ENCODE assay signal across 12 mouse cellular contexts in the genomic region with DNA sequence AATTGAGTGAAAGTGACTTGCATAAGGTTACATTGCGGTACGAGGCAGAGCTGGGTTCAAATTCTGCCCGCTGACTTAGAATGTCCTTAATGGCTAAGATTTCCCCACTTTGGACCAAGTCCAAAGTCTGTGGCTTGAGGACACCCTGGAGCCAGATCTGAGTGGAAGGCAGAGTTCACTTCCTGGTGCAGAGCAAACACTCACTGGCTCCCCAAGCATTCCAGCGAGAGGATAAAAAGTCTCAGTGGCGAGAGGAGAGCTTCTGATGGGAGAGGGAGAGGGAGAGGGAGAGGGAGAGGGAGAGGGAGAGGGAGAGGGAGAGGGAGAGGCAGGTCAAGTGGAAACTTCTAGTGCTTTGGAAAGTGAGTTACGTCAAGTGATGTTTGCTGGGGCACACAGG.
A peak's percentile ranks its signal among the peaks of the same experiment; 100 is the strongest.
DNase-seq lines count a peak whose midpoint lies in the region; ATAC-seq and TF ChIP-seq lines count a peak whose summit lies in the region.
"Had no signal": no experiment of that assay in that cellular context is flagged by ENCODE, and none has a peak within 500 bp of the region (broad histone marks: within the 10 kb centered on the region; RNA-seq: fewer than 3 reads in every experiment).

No protein-coding gene starts in this region.

- DNase-seq in kidney, adult 11 months, result peak; percentile 34
- peak; percentile 23 to 48 for DNase-seq in kidney, adult 8-10 months
- DNase-seq in stomach, postnatal 0 days (ENCODE audit: low spot score), result peak; percentile 66
- no peak for DNase-seq in heart, embryonic 10.5 days (ENCODE audit: low spot score)
- no peak for DNase-seq in embryo, embryonic 9.5 days (ENCODE audit: extremely low spot score)
- DNase-seq in frontal cortex, postnatal 14 days (ENCODE audit: low spot score in 2 of 2), result no peak
- DNase-seq: cerebellum, adult 9-10 months had no signal

- H3K27ac ChIP-seq in kidney, embryonic 14.5 days (ENCODE audit: low read depth, low read length), result no peak overlapping the region
- H3K27ac ChIP-seq in lung, embryonic 15.5 days, result peak overlapping the region; percentile 91
- peak overlapping the region; percentile 24; the same call in 1 of the 2 replicates for H3K27ac ChIP-seq in stomach, postnatal 0 days (replicated peaks)
- no peak overlapping the region for H3K27ac ChIP-seq in heart, embryonic 10.5 days
- H3K27ac ChIP-seq: hindbrain, embryonic 12.5 days; liver, embryonic 15.5 days; midbrain, embryonic 12.5 days had no signal

- H3K4me2 ChIP-seq in kidney, embryonic 14.5 days (replicated peaks; ENCODE audit: low read depth, low read length), result no peak overlapping the region
- H3K4me2 ChIP-seq in lung, embryonic 15.5 days, result no peak overlapping the region
- H3K4me2 ChIP-seq in stomach, postnatal 0 days (replicated peaks; ENCODE audit: low read depth), result no peak overlapping the region
- H3K4me2 ChIP-seq: hindbrain, embryonic 12.5 days; liver, embryonic 15.5 days; midbrain, embryonic 12.5 days had no signal

- no peaks in the 10 kb centered on the region for H3K36me3 ChIP-seq in kidney, embryonic 14.5 days (ENCODE audit: control insufficient read depth, insufficient read depth, low read length)
- no peaks in the 10 kb centered on the region for H3K36me3 ChIP-seq in lung, embryonic 15.5 days
- no peaks in the 10 kb centered on the region for H3K36me3 ChIP-seq in stomach, postnatal 0 days (ENCODE audit: control insufficient read depth, insufficient read depth, low read length)
- H3K36me3 ChIP-seq in heart, embryonic 10.5 days, result no peaks in the 10 kb centered on the region
- H3K36me3 ChIP-seq: hindbrain, embryonic 12.5 days; liver, embryonic 15.5 days; midbrain, embryonic 12.5 days had no signal

- TF ChIP-seq EP300 in stomach, postnatal 0 days (optimal IDR thresholded peaks at IDR 0.05), result no peak

- ATAC-seq in kidney, embryonic 14.5 days (ENCODE audit: low FRiP score, low TSS enrichment), result no peak
- ATAC-seq in lung, embryonic 15.5 days (ENCODE audit: borderline replicate concordance, extremely low read depth, low FRiP score, low TSS enrichment), result peak; percentile 70
- ATAC-seq in stomach, postnatal 0 days (ENCODE audit: low FRiP score, low TSS enrichment), result peak; percentile 81

- no peak for TF ChIP-seq CTCF in stomach, postnatal 0 days (IDR thresholded peaks at IDR 0.05; ENCODE audit: low read depth)

- H3K27me3 ChIP-seq in kidney, embryonic 14.5 days (ENCODE audit: control insufficient read depth, insufficient read depth, low read length), result no peaks in the 10 kb centered on the region
- H3K27me3 ChIP-seq in lung, embryonic 15.5 days, result no peaks in the 10 kb centered on the region
- no peaks in the 10 kb centered on the region for H3K27me3 ChIP-seq in stomach, postnatal 0 days (ENCODE audit: control insufficient read depth, insufficient read depth, low read length)
- peaks cover 94% of the 10 kb centered on the region for H3K27me3 ChIP-seq in heart, embryonic 10.5 days (ENCODE audit: insufficient read depth, poor library complexity, severe bottlenecking)
- H3K27me3 ChIP-seq: hindbrain, embryonic 12.5 days; liver, embryonic 15.5 days; midbrain, embryonic 12.5 days had no signal

- no peak overlapping the region for H3K9ac ChIP-seq in kidney, embryonic 14.5 days (ENCODE audit: low read depth, low read length)
- no peak overlapping the region for H3K9ac ChIP-seq in lung, embryonic 15.5 days
- H3K9ac ChIP-seq in stomach, postnatal 0 days (ENCODE audit: low read length), result no peak overlapping the region
- H3K9ac ChIP-seq: hindbrain, embryonic 12.5 days; liver, embryonic 15.5 days; midbrain, embryonic 12.5 days had no signal

- H3K4me1 ChIP-seq in kidney, embryonic 14.5 days (ENCODE audit: control insufficient read depth, insufficient read depth, low read length), result no peaks in the 10 kb centered on the region
- peaks cover 80% of the 10 kb centered on the region for H3K4me1 ChIP-seq in lung, embryonic 15.5 days
- H3K4me1 ChIP-seq in stomach, postnatal 0 days (replicated peaks; ENCODE audit: control insufficient read depth, insufficient read depth), result peaks cover 2% of the 10 kb centered on the region; the same call in 1 of the 2 replicates
- peaks cover 16% of the 10 kb centered on the region for H3K4me1 ChIP-seq in heart, embryonic 10.5 days

- H3K9me3 ChIP-seq in kidney, embryonic 14.5 days (ENCODE audit: control insufficient read depth, low read length), result no peaks in the 10 kb centered on the region
- no peaks in the 10 kb centered on the region for H3K9me3 ChIP-seq in lung, embryonic 15.5 days
- H3K9me3 ChIP-seq in stomach, postnatal 0 days (ENCODE audit: control insufficient read depth, low read length), result no peaks in the 10 kb centered on the region
- H3K9me3 ChIP-seq in heart, embryonic 10.5 days, result no peaks in the 10 kb centered on the region
- H3K9me3 ChIP-seq: hindbrain, embryonic 12.5 days; liver, embryonic 15.5 days; midbrain, embryonic 12.5 days had no signal

- H3K4me3 ChIP-seq in kidney, embryonic 14.5 days (ENCODE audit: low read length), result no peak overlapping the region
- H3K4me3 ChIP-seq in lung, embryonic 15.5 days, result no peak overlapping the region
- no peak overlapping the region for H3K4me3 ChIP-seq in stomach, postnatal 0 days (ENCODE audit: low read depth, low read length)
- no peak overlapping the region for H3K4me3 ChIP-seq in heart, embryonic 10.5 days
- H3K4me3 ChIP-seq: hindbrain, embryonic 12.5 days; liver, embryonic 15.5 days; midbrain, embryonic 12.5 days had no signal

- 61% methylated on average over 6 of the region's 6 CpGs for WGBS in kidney, embryonic 14.5 days
- 43% methylated on average over 6 of the region's 6 CpGs for WGBS in lung, embryonic 15.5 days
- WGBS in stomach, postnatal 0 days, result 42% methylated on average over 6 of the region's 6 CpGs
- WGBS in heart, embryonic 10.5 days, result 67% methylated on average over 6 of the region's 6 CpGs

Comparison
In these comparisons a context has a peak if more than half of its experiments do, and no peak if none do; other contexts are left out.
1. DNase-seq: peak in kidney, adult 11 months (single experiment), kidney, adult 8-10 months (2 of 2) and stomach, postnatal 0 days (single experiment); none in heart, embryonic 10.5 days (single experiment), embryo, embryonic 9.5 days (single experiment) and frontal cortex, postnatal 14 days (0 of 2).
2. H3K27ac ChIP-seq: peak in lung, embryonic 15.5 days (single experiment) and stomach, postnatal 0 days (single experiment); none in kidney, embryonic 14.5 days (single experiment) and heart, embryonic 10.5 days (single experiment).